Mouse (Mus musculus) lung, adult 2 months (tissue): Measurements from ENCODE around the gene Kcnj1. TPM values are rescaled to one million over a fixed set of nuclear protein-coding genes. Genes with fewer than 3 reads are reported as not detected.

ENCODE experiments used
- DNase-seq: peaks from one replicate; pipeline ENCODE4 v3.0.0; 2022
- H3K4me1 ChIP-seq: fragments of 200-500 bp; 2 replicates; pipeline ENCODE4 v1.6.1; 2011; ENCODE audit warnings: low read length; ENCODE audit not compliant: control insufficient read depth, insufficient read depth
- H3K4me3 ChIP-seq: fragments of 200-500 bp; replicated peaks from 2 replicates; pipeline ENCODE3; 2011; ENCODE audit warnings: low read depth, mild to moderate bottlenecking, control low read depth, low read length; ENCODE audit errors: extremely low read depth
- CTCF ChIP-seq: fragments of 200-500 bp; IDR thresholded peaks from 2 replicates; pipeline ENCODE4 v1.5.1; 2011; ENCODE audit warnings: mild to moderate bottlenecking, low read length, control low read depth; ENCODE audit not compliant: insufficient read depth
- POLR2A ChIP-seq: fragments of 200-500 bp; IDR thresholded peaks from 2 replicates; pipeline ENCODE4 v1.6.1; 2011; ENCODE audit warnings: low read depth, mild to moderate bottlenecking, control low read depth, low read length, borderline replicate concordance; ENCODE audit errors: extremely low read depth
- whole genome bisulfite sequencing: fragments of 180-500 bp; shearing (Covaris S2); methylation state at CpG from one replicate; pipeline ENCODE4 v1.1.7; 2018; 5-methylcytosine and 5-hydroxymethylcytosine counted together
- polyA plus RNA-seq: library from polyadenylated mRNA; depleted of rRNA; stranded (reverse); fragments of >200 nt; gene quantifications from 2 replicates; pipeline ENCODE4 v1.2.3, GENCODE M21; 2012; rRNA removed

The Kcnj1 gene
- polyA plus RNA-seq, 1 experiment: not detected

DNA sequence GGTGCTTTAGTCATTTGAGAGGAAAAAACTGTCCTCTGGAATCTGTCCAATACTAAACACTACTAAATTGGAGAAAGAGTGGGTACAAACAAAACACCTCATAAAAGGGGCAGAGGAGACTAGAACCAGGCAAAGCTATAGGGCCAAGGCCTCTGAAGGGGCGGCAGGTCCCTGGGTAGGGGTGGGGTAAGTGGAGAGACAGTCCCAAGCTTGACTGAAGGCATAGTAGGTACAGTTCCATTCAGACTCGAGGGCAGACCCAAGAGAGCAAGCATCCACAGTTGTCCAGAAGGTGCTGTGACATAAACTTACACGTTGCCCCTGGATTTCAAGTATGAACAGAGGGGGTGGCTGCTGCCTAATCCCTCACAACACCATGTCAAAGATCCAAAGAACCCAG is 70.8 kb downstream of the Kcnj1 start:
- Histone ChIP-seq H3K4me3 (no peak overlapping the region), H3K4me1 (no peaks in the 10 kb centered on the region)
- no peak for DNase-seq
- TF ChIP-seq CTCF (no peak), POLR2A (no peak)
- WGBS: 69% methylated on average over 3 of the region's 3 CpGs

DNA sequence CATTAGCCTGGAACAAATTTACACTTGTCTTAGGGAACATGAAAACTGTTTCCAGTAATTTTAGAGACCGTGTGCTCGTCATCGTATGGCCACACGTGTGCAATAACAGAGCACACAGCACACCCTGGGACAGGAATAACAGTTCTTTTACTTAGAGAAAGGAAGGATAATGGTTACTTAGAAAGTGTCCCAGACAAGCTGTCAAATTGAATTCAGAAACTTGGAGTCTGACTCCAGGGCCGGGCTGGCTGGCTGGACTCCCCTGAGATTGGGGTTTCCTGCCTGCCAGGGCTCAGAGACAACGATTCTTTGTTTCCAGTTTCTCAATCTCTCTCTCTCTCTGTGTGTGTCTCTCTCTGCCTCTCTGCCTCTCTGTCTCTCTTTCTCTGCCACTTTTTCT is 71.5 kb downstream of the Kcnj1 start:
- H3K4me1 ChIP-seq: no peaks in the 10 kb centered on the region
- TF ChIP-seq POLR2A (no peak), CTCF (no peak)
- WGBS: 54% methylated on average over 6 of the region's 6 CpGs
- no peak for DNase-seq
- no peak overlapping the region for H3K4me3 ChIP-seq

DNA sequence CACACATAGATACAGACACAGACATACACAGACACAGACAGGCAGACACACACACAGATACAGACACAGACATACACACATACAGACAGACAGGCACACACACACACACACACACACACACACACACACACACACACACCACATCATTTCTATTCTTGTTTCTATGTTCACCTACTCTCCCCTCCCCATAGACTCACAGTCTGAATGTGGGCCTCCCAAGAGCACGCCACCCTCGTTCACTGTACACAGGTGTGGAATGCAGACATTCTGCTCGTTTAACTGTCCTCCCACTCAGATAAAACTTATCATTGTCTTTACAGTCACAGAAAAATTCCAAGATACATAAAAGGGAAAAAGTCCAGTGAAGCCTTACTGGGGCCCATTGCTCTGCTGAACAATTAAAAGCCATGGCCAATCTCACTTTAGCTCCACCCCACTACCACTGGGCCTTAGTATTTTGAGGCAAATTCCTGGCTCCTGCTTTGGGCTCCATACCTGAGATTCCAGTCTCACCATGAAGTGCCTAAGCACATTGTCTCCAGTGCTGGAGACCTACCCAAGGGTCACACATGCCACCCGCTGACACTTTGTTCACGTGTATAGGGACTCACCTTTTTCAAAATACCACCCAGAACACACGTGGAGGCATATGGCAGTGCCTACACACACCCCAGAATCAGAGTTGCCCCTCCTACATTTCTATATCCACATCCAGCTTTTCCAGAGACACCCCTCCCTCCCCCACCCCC is 72.3 kb downstream of the Kcnj1 start:
- Histone ChIP-seq H3K4me3 (no peak overlapping the region), H3K4me1 (no peaks in the 10 kb centered on the region)
- whole genome bisulfite sequencing: 70% methylated on average over 6 of the region's 6 CpGs
- TF ChIP-seq POLR2A (no peak), CTCF (no peak)
- DNase-seq: no peak

DNA sequence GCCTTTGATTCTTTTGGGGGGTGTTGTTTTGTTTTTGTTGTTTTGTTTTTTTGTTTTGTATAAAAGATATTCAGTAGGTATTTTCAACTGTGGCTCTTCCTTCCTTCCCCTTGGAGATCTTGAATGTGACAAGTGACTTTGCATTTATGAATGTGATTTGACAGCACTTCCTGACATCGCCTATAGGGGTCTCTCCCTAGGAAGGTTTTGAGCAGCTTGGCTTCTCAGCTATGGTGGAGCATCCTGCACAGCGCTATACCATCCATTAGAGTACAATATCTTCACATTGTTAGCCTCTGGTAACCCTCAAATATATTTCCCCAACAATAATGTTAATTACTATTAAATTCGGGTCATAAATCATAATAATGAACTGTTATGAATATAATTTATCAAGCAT is 73.5 kb downstream of the Kcnj1 start:
- TF ChIP-seq CTCF (peak; percentile 54), POLR2A (no peak)
- no peak for DNase-seq
- 56% methylated on average over 3 of the region's 3 CpGs for WGBS
- Histone ChIP-seq H3K4me1 (no peaks in the 10 kb centered on the region), H3K4me3 (no peak overlapping the region)

DNA sequence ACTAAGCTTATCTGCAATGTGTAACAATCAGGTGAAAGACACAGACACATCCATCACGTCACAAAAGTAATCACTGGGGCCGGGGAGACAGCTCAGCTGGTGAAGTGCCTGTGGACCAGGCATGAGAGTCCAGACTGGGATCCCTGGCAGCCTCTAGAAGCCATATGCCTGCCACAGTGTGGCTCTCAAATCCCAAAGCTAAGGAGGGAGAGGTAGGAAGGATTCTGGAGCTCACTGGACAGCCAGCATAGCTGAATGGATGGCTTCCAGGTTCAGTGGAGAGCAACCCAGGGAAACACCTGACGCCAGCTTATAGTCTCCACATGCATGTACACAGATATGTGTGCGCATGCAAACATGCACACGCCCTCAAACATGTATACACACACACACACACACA is 76.5 kb downstream of the Kcnj1 start:
- 81% methylated on average over 5 of the region's 5 CpGs for WGBS
- no peaks in the 10 kb centered on the region for H3K4me1 ChIP-seq
- no peak for DNase-seq
- TF ChIP-seq CTCF: no peak
- no peak for TF ChIP-seq POLR2A
- no peak overlapping the region for H3K4me3 ChIP-seq

Other genes starting within 250 kb of the Kcnj1 start
- gene Kcnj5, start 28.1 kb upstream of the Kcnj1 start, polyA plus RNA-seq: 0.96 and 1.7 TPM in 2 replicates
- 12.9 and 14.1 TPM in 2 replicates for gene Fli1, start 170.4 kb downstream of the Kcnj1 start, polyA plus RNA-seq